Mouse (Mus musculus) spleen, postnatal 36 days (tissue): ENCODE measurements around the gene Pgm2.

Source experiments
- DNase-seq, 2 experiments: peaks; one replicate each; pipeline ENCODE4 v3.0.0; 2022; ENCODE audit warnings: low spot score in 2 of 2, mixed read lengths in 1 of 2

Gene Pgm2

DNA sequence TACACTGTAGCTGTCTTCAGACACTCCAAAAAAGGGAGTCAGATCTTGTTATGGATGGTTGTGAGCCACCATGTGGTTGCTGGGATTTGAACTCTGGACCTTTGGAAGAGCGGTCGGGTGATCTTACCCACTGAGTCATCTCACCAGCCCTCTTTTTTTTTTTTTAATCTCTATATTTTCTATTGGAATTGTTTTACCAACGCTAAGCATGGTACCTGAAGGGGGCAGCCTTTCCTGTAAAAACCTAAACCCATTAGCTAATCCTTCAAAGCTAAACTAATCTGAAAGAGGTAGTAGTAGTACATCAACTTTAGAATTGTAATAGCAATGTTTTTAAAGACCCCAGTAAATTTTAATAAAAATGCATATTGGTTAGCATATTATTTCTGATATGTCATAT lies 17.2 kb upstream of the Pgm2 start:
- peak; percentile 22 to 39 for DNase-seq

DNA sequence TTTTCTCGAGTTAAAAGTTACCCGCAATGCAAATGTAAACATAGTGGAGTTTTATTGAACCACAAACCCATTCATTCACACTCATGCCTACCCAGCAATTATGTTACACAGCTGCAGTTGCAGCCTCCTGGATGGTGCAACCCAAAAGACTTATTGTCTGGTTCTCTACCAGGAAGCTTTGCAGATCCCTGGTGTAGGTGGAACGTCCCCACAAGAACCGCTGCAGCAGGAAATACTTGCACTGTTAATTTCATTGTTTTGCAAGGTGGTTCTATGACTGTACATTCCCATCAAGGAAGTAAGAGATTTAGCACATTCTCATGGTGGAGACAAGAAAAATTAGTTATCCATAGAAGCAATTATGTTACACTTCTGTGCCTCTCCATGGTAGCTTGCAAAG lies 15.4 kb upstream of the Pgm2 start:
- no peak for DNase-seq

DNA sequence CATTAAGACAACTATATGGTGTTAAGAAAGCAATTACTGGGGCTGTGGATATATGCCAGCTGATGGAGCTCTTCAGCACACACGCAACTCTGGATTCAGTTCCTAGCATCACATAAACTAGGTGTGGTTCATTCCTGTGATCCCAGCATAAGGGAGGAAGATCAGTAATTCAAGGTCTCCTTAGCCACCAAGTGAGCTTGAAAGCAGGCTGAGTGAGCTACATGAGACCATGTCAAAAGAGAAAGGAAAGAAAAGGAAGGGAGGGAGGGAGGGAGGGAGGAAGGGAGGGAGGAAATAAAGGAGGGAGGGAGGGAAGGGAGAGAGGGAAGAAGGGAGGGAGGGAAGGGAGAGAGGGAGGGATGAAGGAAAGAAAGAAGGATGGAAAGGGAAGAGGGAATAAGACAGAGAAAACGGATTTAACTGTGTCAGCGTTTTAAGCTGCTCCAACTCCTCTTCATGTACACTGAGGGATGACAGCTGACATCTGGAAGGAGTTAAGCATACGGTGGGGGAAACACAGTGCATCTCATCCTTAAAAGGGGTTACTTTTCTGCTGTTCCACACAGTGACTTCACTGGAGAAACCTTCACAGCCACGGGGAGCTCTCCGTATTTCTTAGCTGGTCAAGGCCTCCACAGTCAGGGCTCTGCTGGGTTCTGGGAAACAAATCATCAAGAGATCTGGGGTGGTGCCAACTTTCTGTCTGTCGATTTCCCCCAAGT lies 13.8 kb upstream of the Pgm2 start:
- no peak for DNase-seq

- no peak for DNase-seq
Observed at GRCm38 (mm10) chr5:64079462-64079817, 13.3 kb upstream of the Pgm2 start.

GRCm38 (mm10) chr5:64083447-64084359 lies 9.0 kb upstream of the Pgm2 start:
- DNase-seq, result no peak

DNA sequence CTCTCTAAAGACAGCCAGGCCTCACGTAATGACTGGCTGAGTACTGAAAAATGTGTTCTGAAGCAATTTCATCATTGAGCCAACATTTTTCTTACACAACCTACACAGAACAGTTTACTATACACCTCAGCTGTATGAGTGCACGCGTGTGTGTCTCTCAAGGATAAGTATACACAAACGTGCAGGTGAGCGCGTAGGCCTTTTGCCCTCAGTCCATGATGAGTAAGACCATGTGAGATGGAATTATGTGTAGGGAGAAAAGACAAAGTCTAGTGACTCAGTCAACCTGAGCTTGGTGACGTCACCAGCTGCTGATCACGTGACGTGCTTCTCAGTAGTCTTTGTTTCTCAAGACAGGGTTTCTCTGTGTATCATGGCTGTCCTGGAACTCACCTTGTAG lies 7.3 kb upstream of the Pgm2 start:
- no peak for DNase-seq

- DNase-seq, result no peak
Observed at GRCm38 (mm10) chr5:64088740-64089139, 4.0 kb upstream of the Pgm2 start.

GRCm38 (mm10) chr5:64093349-64093871 lies 660 bp downstream of the Pgm2 start:
- no peak for DNase-seq

GRCm38 (mm10) chr5:64095342-64095993 lies 2.7 kb downstream of the Pgm2 start:
- DNase-seq, result no peak

DNA sequence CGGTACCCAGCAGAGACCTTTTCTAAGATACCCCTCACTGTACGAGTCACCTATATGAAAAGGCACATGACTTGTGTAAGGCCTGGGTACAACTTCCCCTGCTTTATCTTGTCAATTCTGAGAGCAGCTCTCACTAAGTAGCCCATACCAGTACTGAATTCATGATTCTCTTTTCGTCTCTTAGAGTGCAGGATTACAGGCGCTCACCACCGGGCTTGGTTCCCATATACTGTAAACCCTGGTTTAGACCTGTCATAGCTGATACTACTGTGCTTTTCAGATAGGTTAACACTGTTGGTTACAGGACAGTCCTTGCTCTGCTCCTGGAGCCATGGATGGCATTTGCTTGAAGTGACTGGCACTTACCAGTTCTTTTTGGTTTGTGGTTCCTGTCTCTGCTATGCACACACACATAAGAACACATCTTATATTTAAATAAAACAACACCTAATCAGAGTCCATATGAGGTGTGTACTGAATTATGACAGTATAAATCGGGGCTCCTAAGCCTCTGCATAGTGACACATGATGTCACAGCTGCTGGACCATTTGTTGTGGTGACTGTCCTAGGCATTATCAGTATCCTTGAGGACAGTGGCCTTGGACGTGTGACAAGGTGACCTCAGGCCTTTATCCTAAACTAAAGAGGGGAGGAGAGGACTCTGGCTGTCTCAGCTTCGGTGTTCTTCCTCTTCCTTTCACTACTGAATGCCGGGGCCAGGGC lies 9.4 kb downstream of the Pgm2 start:
- DNase-seq, result no peak

DNA sequence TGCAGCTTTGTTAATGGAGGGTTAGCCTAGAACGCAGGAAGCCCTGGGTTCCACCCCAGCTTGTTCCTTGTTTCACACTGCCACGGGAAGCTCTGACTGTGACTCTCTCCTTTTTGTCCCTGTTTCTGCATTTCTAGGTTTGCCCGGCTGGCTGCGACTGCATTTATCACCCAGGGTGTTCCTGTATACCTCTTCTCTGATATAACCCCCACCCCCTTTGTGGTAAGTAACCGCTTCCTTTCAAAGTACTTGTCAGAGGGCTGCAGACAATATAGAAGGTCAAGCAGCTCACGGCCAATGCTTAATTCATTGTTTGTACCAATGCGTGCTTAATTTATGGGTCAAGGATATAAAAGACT lies 9.9 kb downstream of the Pgm2 start:
- DNase-seq, result peak; percentile 35 to 47

DNA sequence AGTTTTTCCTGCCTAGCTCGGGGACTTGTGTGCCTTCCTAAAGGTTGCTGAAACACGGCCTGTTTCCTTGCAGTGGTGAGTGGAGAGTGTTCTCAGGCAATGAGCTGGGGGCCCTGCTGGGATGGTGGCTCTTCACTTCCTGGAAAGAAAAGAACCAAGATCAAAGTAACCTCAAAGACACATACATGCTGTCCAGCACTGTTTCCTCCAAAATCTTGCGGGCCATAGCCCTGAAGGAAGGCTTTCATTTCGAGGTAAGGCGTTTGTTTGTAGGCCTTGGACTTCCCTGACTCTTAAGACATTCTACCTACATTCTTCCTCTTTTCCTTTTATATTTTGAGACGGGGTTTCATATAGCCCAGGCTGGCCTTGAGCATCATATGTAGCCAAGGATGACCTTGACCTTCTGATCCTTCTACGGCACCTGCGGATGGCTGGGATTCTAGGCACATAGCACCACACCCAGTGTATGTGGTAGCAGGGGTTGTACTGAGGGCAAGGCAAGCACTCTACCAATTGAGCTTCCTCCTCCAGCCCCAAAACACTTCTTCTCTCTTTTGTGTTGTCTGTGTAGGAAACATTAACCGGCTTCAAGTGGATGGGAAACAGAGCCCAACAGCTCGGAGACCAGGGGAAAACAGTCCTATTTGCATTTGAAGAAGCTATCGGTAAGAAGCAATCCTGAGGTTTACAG lies 15.0 kb downstream of the Pgm2 start:
- no peak for DNase-seq

DNA sequence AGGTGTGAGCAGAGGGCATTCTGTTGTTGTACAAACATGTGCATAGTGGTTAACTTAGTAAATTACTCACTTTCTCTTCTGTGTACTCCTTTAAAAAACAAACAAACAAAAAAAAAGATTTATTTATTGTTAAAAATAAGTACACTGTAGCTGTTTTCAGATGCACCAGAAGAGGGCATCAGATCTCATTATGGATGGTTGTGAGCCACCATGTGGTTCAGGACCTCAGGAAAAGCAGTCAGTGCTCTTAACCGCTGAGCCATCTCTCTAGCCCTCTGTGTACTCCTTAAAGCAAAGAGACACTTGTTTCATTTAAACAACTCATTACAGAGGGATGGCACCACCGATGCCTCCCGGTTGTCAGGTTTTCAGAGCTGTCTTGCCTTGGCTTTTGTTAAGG lies 16.5 kb downstream of the Pgm2 start:
- no peak for DNase-seq

GRCm38 (mm10) chr5:64112360-64112759 lies 19.6 kb downstream of the Pgm2 start:
- DNase-seq, result no peak

DNA sequence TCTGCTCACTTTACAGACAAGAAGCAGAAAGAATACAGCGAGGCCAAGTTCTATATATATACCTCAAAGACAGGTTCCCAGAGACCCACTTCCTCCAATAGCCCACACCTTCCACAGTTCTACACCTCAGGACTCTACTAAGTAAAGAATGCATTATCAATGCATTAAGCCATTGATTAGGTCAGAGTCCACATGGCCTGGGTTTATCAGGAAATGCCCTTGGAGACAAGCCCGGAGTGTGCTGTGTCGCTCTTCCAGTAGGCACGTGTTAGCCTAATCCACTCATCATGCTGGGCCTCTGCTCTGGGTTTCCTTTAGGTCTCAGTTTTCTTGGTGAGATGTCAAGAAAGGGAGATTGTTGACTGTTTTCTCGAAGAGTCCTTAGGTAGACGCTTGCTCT lies 21.5 kb downstream of the Pgm2 start:
- DNase-seq, result no peak

DNA sequence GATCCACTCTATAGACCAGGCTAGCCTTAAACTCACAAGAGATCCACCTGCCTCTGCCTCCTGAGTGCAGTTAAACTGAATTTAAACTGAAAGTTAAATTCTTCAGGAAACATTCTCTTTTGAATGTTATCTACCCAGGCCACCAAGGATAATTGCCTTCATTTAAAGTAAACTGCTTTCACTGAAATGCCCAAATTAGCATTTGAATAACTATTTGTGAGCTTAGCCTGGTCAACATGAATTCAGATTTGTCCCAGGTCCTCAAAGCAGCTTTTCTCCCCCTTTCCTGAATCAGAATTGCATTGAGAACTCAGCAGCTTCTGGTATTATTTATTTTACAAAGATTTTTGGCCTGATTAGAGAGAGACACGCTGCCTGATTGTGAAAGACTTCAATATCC lies 24.4 kb downstream of the Pgm2 start:
- DNase-seq, result no peak

DNA sequence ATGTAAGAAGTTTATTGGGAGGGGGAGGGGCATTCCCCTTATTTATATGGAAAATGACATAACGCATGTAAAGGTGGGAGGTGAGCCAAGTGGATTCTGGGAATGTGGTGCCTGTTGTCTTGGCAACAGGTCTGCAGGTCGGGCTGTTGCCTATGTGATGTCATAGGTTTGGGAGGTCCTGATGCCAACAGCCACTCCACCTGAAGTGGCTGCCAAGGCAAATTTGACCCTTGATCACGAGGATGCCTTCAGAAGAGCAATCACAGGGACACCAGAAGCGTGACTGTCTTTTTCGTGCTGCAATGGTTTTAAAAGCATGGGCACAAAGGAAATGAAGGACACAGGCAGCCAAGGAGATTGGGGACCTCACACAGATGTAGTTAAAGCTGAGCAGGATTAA lies 33.0 kb downstream of the Pgm2 start:
- DNase-seq, result no peak

DNA sequence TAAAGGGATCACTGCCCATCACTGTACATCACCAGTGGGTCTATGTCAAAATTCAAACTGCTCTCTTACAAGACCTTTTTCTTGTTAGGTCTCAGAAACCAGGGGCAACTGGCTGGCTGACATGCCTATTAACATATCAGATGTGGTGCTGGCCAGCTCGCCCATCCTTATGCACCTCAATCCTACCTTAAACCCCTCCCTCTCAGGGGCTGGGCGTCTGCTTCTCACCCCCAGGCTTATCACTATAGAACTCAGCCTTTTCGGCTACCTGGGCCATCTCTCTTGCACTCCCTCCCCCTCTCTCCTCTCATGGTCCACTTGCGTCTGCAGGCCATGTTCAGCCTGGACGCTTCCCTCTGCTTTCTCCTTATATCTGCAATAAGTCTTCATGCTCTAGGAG lies 38.8 kb downstream of the Pgm2 start:
- no peak for DNase-seq

DNA sequence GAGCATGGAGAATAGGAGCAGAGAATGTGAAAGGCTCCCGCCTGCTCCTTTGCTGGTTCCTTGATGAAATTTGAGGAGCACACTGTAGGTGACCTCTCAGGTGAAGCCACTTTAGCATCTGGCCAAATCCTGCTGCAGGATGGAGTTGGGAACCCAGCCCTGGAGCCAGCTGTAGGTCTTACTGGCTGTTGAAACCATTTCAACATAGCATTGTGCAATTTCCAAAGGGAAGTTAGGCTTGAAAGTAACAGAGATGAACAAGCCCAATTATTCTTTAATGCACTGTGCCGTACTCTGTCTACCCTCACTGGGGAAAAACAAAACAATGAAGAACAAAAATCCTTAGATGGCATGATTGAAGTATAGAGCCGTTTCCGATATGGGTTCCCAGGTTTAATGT lies 41.2 kb downstream of the Pgm2 start:
- DNase-seq, result no peak

GRCm38 (mm10) chr5:64136325-64136724 lies 43.6 kb downstream of the Pgm2 start:
- no peak for DNase-seq

DNA sequence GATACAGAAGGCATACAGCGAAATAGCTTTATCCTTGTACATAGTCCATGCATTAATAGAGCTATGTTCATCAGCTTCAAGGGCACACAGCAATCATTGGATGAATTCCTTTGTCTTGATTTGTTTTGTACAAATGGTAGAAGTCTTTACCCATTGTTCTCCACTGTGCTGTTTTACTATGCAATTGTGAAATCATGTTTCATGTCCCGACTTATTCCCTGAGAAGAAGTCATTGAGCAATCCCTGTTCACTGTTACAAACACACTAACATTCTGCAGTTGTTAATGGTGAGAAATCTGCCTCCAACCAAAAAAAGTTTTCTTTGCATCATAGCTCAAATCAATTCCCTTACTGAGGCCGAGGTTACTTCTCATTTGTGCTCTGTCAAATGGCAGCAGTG lies 47.5 kb downstream of the Pgm2 start:
- no peak for DNase-seq
